Mouse (Mus musculus): ENCODE data around the gene Kcnma1. TPM values are rescaled to one million over a fixed set of nuclear protein-coding genes. Genes with fewer than 3 reads are reported as not detected.
A peak's percentile ranks its signal among the peaks of the same experiment; 100 is the strongest.

Gene Kcnma1
- polyA plus RNA-seq, 1 experiment from 2014 or later: 0.05 TPM

GRCm38 (mm10) chr14:24020718-24021117 is 6.4 kb upstream of the Kcnma1 start:
- Histone ChIP-seq H3K4me1 (ENCODE audit: control insufficient read depth, low read depth, low read length) (no peaks in the 10 kb centered on the region), H3K9ac (ENCODE audit: low read depth, low read length) (no peak overlapping the region), H3K4me3 (ENCODE audit: low read depth, low read length) (no peak overlapping the region), H3K4me2 (ENCODE audit: low read depth, low read length) (no peak overlapping the region), H3K27me3 (ENCODE audit: control insufficient read depth, insufficient read depth, low read depth, low read length) (no peaks in the 10 kb centered on the region), H3K36me3 (ENCODE audit: control insufficient read depth, insufficient read depth) (no peaks in the 10 kb centered on the region), H3K27ac (ENCODE audit: low read length) (no peak overlapping the region), H3K9me3 (replicated peaks; ENCODE audit: control insufficient read depth, low read length) (no peaks in the 10 kb centered on the region)
- WGBS (ENCODE audit: insufficient replicate concordance): 47% methylated on average over 4 of the region's 4 CpGs
- no peak for ATAC-seq (ENCODE audit: low read depth)

GRCm38 (mm10) chr14:24009978-24010377 is 4.3 kb downstream of the Kcnma1 start:
- no peak for ATAC-seq (ENCODE audit: low read depth)
- H3K4me1 ChIP-seq (ENCODE audit: control insufficient read depth, low read depth, low read length): no peaks in the 10 kb centered on the region
- no peak overlapping the region for H3K4me3 ChIP-seq (ENCODE audit: low read depth, low read length)
- H3K9ac ChIP-seq (ENCODE audit: low read depth, low read length): no peak overlapping the region
- H3K36me3 ChIP-seq (ENCODE audit: control insufficient read depth, insufficient read depth): no peaks in the 10 kb centered on the region
- no peaks in the 10 kb centered on the region for H3K9me3 ChIP-seq (replicated peaks; ENCODE audit: control insufficient read depth, low read length)
- 50% methylated on average over 1 of the region's 1 CpGs for WGBS (ENCODE audit: insufficient replicate concordance)
- H3K27ac ChIP-seq (ENCODE audit: low read length): no peak overlapping the region
- no peak overlapping the region for H3K4me2 ChIP-seq (ENCODE audit: low read depth, low read length)
- H3K27me3 ChIP-seq (ENCODE audit: control insufficient read depth, insufficient read depth, low read depth, low read length): peaks cover 18% of the 10 kb centered on the region

GRCm38 (mm10) chr14:24008252-24008651 is 6.0 kb downstream of the Kcnma1 start:
- Histone ChIP-seq H3K36me3 (ENCODE audit: control insufficient read depth, insufficient read depth) (no peaks in the 10 kb centered on the region), H3K4me3 (ENCODE audit: low read depth, low read length) (no peak overlapping the region), H3K9me3 (replicated peaks; ENCODE audit: control insufficient read depth, low read length) (no peaks in the 10 kb centered on the region), H3K9ac (ENCODE audit: low read depth, low read length) (no peak overlapping the region), H3K4me1 (ENCODE audit: control insufficient read depth, low read depth, low read length) (no peaks in the 10 kb centered on the region), H3K4me2 (ENCODE audit: low read depth, low read length) (no peak overlapping the region), H3K27ac (ENCODE audit: low read length) (no peak overlapping the region), H3K27me3 (ENCODE audit: control insufficient read depth, insufficient read depth, low read depth, low read length) (peaks cover 36% of the 10 kb centered on the region)
- ATAC-seq (ENCODE audit: low read depth): no peak
- WGBS (ENCODE audit: insufficient replicate concordance): 11% methylated on average over 7 of the region's 7 CpGs

GRCm38 (mm10) chr14:24006276-24006675 is 8.0 kb downstream of the Kcnma1 start:
- H3K27ac ChIP-seq (ENCODE audit: low read length): no peak overlapping the region
- peaks cover 50% of the 10 kb centered on the region for H3K27me3 ChIP-seq (ENCODE audit: control insufficient read depth, insufficient read depth, low read depth, low read length)
- no peaks in the 10 kb centered on the region for H3K4me1 ChIP-seq (ENCODE audit: control insufficient read depth, low read depth, low read length)
- no peak overlapping the region for H3K4me2 ChIP-seq (ENCODE audit: low read depth, low read length)
- no peak for ATAC-seq (ENCODE audit: low read depth)
- no peaks in the 10 kb centered on the region for H3K36me3 ChIP-seq (ENCODE audit: control insufficient read depth, insufficient read depth)
- H3K4me3 ChIP-seq (ENCODE audit: low read depth, low read length): no peak overlapping the region
- no peak overlapping the region for H3K9ac ChIP-seq (ENCODE audit: low read depth, low read length)
- 53% methylated on average over 2 of the region's 2 CpGs for WGBS (ENCODE audit: insufficient replicate concordance)
- no peaks in the 10 kb centered on the region for H3K9me3 ChIP-seq (replicated peaks; ENCODE audit: control insufficient read depth, low read length)

- Histone ChIP-seq H3K4me3 (ENCODE audit: low read depth, low read length) (peak overlapping the region; percentile 44), H3K4me1 (ENCODE audit: control insufficient read depth, low read depth, low read length) (no peaks in the 10 kb centered on the region), H3K27me3 (ENCODE audit: control insufficient read depth, insufficient read depth, low read depth, low read length) (peaks cover 50% of the 10 kb centered on the region), H3K36me3 (ENCODE audit: control insufficient read depth, insufficient read depth) (no peaks in the 10 kb centered on the region), H3K9me3 (replicated peaks; ENCODE audit: control insufficient read depth, low read length) (no peaks in the 10 kb centered on the region), H3K27ac (ENCODE audit: low read length) (no peak overlapping the region), H3K4me2 (ENCODE audit: low read depth, low read length) (peak overlapping the region; percentile 52), H3K9ac (ENCODE audit: low read depth, low read length) (no peak overlapping the region)
- no peak for ATAC-seq (ENCODE audit: low read depth)
- WGBS (ENCODE audit: insufficient replicate concordance): under 1% methylated on average over 77 of the region's 82 CpGs
Measured at GRCm38 (mm10) chr14:24004471-24005271, 9.6 kb downstream of the Kcnma1 start.

- Histone ChIP-seq H3K4me2 (ENCODE audit: low read depth, low read length) (peak overlapping the region; percentile 52), H3K4me1 (ENCODE audit: control insufficient read depth, low read depth, low read length) (no peaks in the 10 kb centered on the region), H3K27me3 (ENCODE audit: control insufficient read depth, insufficient read depth, low read depth, low read length) (peaks cover 50% of the 10 kb centered on the region), H3K9me3 (replicated peaks; ENCODE audit: control insufficient read depth, low read length) (no peaks in the 10 kb centered on the region), H3K4me3 (ENCODE audit: low read depth, low read length) (peak overlapping the region; percentile 44), H3K9ac (ENCODE audit: low read depth, low read length) (no peak overlapping the region), H3K27ac (ENCODE audit: low read length) (no peak overlapping the region), H3K36me3 (ENCODE audit: control insufficient read depth, insufficient read depth) (no peaks in the 10 kb centered on the region)
- no peak for ATAC-seq (ENCODE audit: low read depth)
- 3% methylated on average over 77 of the region's 85 CpGs for WGBS (ENCODE audit: insufficient replicate concordance)
Measured at GRCm38 (mm10) chr14:24003450-24004381, 10.6 kb downstream of the Kcnma1 start.

- peaks cover 50% of the 10 kb centered on the region for H3K27me3 ChIP-seq (ENCODE audit: control insufficient read depth, insufficient read depth, low read depth, low read length)
- ATAC-seq (ENCODE audit: low read depth): no peak
- H3K9ac ChIP-seq (ENCODE audit: low read depth, low read length): no peak overlapping the region
- H3K4me1 ChIP-seq (ENCODE audit: control insufficient read depth, low read depth, low read length): no peaks in the 10 kb centered on the region
- H3K27ac ChIP-seq (ENCODE audit: low read length): no peak overlapping the region
- H3K4me2 ChIP-seq (ENCODE audit: low read depth, low read length): no peak overlapping the region
- 36% methylated on average over 5 of the region's 5 CpGs for WGBS (ENCODE audit: insufficient replicate concordance)
- H3K36me3 ChIP-seq (ENCODE audit: control insufficient read depth, insufficient read depth): no peaks in the 10 kb centered on the region
- no peak overlapping the region for H3K4me3 ChIP-seq (ENCODE audit: low read depth, low read length)
- no peaks in the 10 kb centered on the region for H3K9me3 ChIP-seq (replicated peaks; ENCODE audit: control insufficient read depth, low read length)
Measured at GRCm38 (mm10) chr14:24002647-24003046, 11.6 kb downstream of the Kcnma1 start.

- H3K36me3 ChIP-seq (ENCODE audit: control insufficient read depth, insufficient read depth): no peaks in the 10 kb centered on the region
- H3K4me1 ChIP-seq (ENCODE audit: control insufficient read depth, low read depth, low read length): no peaks in the 10 kb centered on the region
- H3K27ac ChIP-seq (ENCODE audit: low read length): no peak overlapping the region
- no peak overlapping the region for H3K9ac ChIP-seq (ENCODE audit: low read depth, low read length)
- ATAC-seq (ENCODE audit: low read depth): no peak
- no peak overlapping the region for H3K4me2 ChIP-seq (ENCODE audit: low read depth, low read length)
- H3K4me3 ChIP-seq (ENCODE audit: low read depth, low read length): no peak overlapping the region
- H3K9me3 ChIP-seq (replicated peaks; ENCODE audit: control insufficient read depth, low read length): no peaks in the 10 kb centered on the region
- 53% methylated on average over 6 of the region's 6 CpGs for WGBS (ENCODE audit: insufficient replicate concordance)
- H3K27me3 ChIP-seq (ENCODE audit: control insufficient read depth, insufficient read depth, low read depth, low read length): peaks cover 11% of the 10 kb centered on the region
Measured at GRCm38 (mm10) chr14:23997912-23998311, 16.4 kb downstream of the Kcnma1 start.

- no peak for ATAC-seq (ENCODE audit: low read depth)
- Histone ChIP-seq H3K4me2 (ENCODE audit: low read depth, low read length) (no peak overlapping the region), H3K4me3 (ENCODE audit: low read depth, low read length) (no peak overlapping the region), H3K27me3 (ENCODE audit: control insufficient read depth, insufficient read depth, low read depth, low read length) (no peaks in the 10 kb centered on the region), H3K4me1 (ENCODE audit: control insufficient read depth, low read depth, low read length) (no peaks in the 10 kb centered on the region), H3K9me3 (replicated peaks; ENCODE audit: control insufficient read depth, low read length) (no peaks in the 10 kb centered on the region), H3K36me3 (ENCODE audit: control insufficient read depth, insufficient read depth) (no peaks in the 10 kb centered on the region), H3K27ac (ENCODE audit: low read length) (no peak overlapping the region), H3K9ac (ENCODE audit: low read depth, low read length) (no peak overlapping the region)
- WGBS (ENCODE audit: insufficient replicate concordance): 60% methylated on average over 3 of the region's 3 CpGs
Measured at GRCm38 (mm10) chr14:23995831-23996230, 18.5 kb downstream of the Kcnma1 start.

All from liver, embryonic 16.5 days (tissue).